Mouse (Mus musculus): Measurements from ENCODE around the gene Rbm26.
A peak's percentile ranks its signal among the peaks of the same experiment; 100 is the strongest.

Gene Rbm26

DNA sequence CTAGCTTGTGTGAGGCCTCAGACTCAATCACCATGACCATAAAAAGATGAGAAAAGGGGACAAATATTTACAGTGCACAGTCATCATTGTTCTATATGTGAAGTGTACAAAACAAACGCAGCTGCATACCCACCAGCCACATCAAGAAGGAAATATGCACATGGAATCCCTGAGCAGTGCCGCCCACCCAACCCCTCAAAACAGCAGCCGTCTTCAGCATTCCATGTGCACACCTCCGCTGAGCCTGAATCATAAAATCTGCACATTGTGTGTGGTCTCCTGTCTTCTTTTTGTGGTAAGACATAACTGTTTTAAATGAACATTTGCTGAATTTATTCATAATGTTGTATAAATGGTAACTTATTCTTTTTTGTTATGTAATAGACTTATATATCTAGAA, 90.1 kb downstream of the Rbm26 start:
- no peak for DNase-seq (ENCODE audit: low spot score)

DNA sequence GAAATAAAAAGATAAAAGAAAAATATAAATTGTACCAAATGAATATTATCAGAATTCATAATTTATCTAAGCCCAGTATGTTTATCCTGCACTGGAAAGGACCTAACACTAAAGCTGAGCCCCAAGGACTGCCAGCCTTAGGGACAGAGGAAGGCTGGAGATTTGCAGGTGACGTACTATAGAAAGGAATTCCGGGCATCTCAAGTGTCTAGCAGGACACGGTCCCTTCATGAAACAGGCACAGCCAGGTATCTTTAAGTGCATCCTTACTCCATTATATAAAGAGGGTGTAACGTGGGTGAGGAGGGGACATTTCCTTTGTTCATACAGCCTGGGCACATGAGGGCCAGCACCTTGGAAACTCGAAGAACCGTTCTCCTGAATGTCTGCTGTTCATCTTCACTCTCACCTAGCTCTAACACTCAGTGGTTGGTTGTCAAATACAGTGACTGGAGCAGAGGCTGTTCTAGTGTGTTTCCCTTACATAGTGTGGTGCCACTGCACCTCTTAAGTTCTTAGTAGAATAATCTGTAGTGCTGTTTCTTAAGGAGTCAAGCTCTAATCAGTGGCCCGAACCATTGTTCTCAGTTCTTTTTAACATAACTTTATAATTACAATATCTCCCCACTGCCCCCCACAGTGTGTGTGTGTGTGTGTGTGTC, 91.7 kb downstream of the Rbm26 start:
- no peak for DNase-seq (ENCODE audit: low spot score)

DNA sequence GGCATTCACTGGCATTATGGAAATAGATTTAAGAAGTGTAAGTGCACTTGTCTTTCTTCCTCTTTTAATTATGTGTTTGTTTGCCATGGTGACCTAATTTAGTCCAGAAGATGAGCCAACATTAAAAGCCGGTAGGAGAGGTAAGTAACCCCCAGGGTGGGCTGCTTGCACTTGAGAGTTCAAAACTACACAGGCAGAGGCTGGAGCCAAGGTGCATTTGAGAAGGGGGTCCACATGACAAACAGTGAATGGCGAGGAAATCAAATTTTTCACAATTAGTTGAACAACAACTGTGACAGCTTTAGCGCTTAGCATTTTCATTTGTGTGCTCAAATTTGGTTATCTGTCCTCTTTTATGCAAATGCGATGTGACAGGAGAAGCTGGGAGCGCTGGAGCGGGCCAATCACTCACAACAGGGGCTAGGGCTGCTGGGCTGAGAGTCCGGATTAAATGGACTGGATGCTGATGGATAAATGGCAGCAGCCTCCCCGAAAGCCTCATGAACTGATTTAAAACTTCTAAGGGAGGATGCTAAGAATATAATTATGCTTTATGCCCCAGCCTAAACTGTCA, 92.3 kb downstream of the Rbm26 start:
- DNase-seq (ENCODE audit: low spot score): peak; percentile 86

DNA sequence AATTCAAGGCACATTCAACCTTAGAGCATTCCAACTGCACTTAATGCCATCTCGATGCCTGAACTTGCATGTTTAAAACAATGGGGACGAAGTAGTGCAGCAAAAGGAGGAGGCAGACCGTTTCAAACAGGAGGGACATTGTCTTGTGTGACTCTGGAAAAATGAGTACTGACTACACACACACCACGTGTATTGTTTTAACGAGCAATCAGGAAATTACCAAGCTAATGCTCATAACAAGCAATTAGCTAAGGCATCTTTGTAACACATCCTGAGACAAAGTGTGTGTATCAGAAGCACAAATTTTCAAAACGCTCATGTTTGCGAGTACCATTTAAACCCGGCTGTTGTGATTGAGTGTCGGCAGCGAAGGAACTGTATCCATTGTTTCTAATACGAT, 93.0 kb downstream of the Rbm26 start:
- peak; percentile 59 for DNase-seq (ENCODE audit: low spot score)

DNA sequence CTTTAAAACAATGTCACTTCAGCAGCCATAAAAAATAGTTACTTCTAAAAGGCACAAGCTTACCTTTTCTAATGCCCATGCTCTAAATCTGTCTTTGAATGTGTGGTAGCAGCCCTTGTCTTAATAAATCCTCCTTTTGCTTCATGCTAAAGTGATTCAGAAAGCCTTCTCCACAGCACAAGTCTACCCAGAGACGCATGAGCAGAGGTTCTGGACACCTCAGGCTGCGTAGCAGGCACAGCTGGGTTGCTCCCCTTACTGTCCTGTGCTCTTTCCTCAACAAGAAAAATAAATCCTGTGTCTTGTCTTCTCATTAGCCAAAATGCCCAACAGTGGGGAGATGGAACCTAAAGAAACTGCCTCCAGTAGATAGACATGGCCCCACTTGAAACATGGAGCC, 102.4 kb downstream of the Rbm26 start:
- DNase-seq (ENCODE audit: low spot score): no peak

DNA sequence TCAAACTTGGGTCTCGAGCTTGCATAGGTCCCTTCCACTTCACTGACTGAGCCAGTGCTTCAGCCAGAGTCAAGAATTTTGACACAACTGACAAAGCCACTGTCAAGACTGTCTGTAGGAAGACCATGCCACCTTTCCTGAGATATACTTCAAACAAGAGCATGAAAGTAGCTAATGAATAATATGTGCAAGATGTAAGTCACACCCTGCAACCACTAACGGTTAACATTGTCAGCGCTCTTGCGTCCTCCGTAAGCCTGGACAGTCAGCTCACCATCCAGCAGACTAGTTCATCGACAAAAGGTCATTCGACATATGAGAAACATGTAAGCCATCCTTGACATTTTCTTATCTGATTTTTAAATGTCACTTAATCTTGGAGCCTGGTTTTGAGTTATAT, 102.8 kb downstream of the Rbm26 start:
- no peak for DNase-seq (ENCODE audit: low spot score)

DNA sequence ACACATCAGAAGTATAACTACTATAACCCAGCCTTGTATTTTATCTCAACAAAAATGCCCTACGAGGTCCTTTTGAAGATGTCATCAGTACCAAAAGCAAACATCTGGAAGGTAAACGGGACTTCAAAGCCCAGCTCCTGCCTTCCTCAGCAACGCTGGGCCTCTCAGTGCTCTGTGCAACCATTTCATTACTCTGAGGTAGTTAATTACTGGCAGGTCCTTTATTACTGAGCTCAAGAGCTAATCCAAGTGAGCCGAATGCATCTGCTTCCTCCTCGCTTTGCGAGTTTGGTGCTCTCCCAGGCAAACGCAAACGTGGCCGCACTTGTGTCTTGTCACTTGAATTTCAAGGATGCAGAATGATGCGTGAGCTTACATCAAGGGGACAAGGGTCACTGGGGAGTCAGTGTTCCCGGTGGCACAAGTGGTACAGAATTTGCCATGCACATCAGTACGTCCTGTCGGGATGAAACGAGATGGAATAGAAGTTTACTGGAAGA, 106.1 kb downstream of the Rbm26 start:
- DNase-seq (ENCODE audit: low spot score): peak; percentile 45

DNA sequence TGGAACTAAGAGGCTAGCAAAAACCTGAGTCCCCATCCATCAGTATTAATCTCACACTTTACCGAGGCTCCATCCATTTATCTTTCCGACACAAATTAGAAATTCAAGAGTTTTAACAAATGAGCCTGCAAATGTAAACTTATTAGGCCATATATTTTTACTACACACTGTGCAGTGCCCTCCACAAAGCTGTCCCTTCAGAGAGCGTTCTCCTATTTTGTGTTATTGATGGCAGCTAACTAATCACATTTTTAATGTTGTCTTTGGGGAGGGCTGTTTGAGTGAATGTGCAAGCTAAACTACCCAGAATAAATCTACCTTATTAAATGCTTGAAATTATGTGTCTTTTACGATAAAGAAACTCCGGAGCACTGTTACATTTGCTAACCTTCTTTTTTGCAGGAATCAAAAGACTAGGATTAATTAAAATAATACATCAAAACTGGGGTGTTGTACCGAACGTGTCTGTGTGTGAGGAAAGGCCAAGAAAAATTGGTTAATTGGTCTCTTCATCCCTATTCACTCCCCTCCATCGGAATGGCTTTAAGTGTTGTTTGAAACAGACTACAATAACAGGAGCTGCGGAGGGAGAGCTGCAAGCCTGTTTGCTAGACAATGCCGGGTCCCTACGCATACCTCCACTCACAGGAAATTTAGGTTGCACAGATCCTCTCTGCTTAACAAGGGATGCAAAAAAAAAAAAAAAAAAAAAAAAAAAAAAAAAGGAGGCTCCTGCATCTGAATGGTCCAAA, 106.7 kb downstream of the Rbm26 start:
- peak; percentile 18 for DNase-seq (ENCODE audit: low spot score)

DNA sequence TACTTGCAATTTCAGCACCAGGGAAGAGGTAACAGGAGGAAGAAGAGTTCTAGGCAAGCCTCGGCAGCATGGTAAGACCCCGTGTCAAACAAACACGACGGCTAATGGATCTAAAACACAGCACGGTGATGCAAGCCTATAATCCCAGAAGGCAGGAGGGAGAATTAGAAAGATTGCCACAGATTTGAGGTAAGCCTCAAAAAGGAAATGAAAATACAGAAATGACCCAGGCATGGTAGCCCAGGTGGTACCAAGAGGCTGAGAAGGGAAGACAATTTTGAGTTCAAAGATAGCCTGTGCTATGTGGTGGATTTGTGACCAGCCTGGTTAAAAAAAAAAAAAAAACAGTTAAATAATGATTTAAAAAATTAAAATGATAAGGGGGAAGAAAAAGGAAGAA, 109.1 kb downstream of the Rbm26 start:
- no peak for DNase-seq (ENCODE audit: low spot score)

DNA sequence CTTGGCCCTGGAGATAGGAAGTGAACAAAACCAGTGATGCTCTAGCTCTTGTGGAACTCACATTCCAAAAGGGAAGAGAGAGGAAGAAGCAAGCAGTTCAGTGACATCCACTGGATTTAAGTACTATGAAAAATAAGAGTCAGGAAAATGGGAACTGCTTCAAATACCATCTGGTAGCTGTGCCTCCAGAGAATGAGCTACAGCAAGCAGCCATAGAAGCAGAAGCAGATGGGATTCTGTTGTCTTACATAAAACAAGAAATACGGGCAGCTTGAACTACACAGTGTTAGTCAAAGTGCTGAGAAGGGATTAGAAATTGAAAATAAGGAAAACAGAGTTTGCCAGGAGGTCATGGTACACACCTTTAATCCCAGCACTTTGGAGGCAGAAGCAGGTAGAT, 112.9 kb downstream of the Rbm26 start:
- no peak for DNase-seq (ENCODE audit: low spot score)

DNA sequence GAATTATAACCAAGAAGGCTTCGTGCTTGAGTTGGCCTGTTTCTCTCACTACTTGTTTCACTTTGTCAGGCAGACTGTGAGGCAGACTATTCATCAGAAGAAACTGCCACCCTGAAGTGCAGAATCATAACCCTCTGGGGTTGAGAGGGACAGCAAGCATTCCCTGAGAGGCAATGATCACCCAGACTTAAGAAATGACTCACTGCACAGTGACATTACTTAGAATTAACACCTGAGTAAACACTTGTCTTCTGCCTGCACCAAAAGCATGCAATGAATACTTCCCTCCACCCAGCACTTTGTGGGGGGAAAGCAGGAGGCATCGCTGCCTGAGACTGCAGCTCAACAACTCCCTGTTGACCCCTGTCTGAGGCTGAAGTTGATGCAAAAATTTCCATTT, 115.9 kb downstream of the Rbm26 start:
- DNase-seq (ENCODE audit: low spot score): no peak

DNA sequence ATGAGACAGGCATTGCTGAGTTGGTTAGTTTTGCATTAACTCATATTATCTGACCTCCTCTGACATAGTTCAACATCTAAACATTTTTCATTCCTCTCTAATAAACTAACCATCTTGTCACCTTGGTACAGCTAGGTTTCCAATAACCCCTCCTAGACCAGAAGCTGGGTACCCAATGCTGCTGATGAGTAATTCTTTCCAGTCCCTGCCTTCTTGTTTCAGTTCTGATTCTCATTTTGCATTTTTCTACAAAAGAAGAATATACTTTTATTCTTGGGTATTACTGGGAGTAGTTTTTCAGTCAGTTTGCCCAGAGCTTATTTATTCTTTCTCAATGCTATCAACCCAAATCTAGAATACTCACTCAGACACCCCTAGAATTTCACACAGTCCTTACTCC, 119.2 kb downstream of the Rbm26 start:
- DNase-seq (ENCODE audit: low spot score): no peak

All from retina, embryonic 14.5 days (tissue).